Mouse (Mus musculus) cortical plate, adult 2 months (tissue): ENCODE results near the gene Sv2b.

Source experiments
- CTCF ChIP-seq: fragments of 200-500 bp; IDR thresholded peaks from 2 replicates; pipeline ENCODE4 v1.5.1; 2011; ENCODE audit warnings: mild to moderate bottlenecking, control low read depth, low read length; ENCODE audit not compliant: insufficient read depth; ENCODE audit errors: extremely low read depth
- POLR2A ChIP-seq: fragments of 200-500 bp; IDR thresholded peaks from 2 replicates; pipeline ENCODE4 v1.6.1; 2011; ENCODE audit warnings: mild to moderate bottlenecking, low read length, control low read depth; ENCODE audit not compliant: insufficient read depth; ENCODE audit errors: extremely low read depth

DNA sequence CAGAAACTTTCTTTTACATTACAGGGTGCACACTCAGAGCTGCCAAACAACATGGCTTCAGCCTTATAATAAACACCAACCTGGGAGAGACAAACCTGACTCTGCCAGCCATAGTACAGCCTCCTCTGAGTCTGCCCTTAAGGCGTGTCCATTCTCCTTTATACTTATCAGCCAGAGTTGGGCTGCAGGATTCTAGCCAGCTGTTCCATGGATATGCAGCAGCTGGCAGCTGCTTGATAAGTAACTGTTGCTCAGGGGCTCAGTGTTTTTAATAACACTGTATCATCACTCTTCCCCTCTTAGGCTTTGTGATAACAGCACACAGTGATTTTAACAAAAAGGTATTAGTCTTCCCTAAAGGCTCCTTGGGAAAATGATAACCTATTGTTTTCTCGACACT lies 41.1 kb upstream of the Sv2b start:
- no peak for TF ChIP-seq CTCF
- TF ChIP-seq POLR2A, result no peak
